Mouse (Mus musculus) embryonic facial prominence, embryonic 12.5 days (tissue): Measurements from ENCODE around the gene Nudt19. TPM values are rescaled to one million over a fixed set of nuclear protein-coding genes. Genes with fewer than 3 reads are reported as not detected.
A peak's percentile ranks its signal among the peaks of the same experiment; 100 is the strongest.

Experiments used
- ATAC-seq: fragments of 200-750 bp; cut with Nextera tagmentation; 2 replicates; pipeline ENCODE4 v1.8.0; 2017; ENCODE audit not compliant: insufficient number of reproducible peaks, insufficient read depth, low FRiP score, low TSS enrichment
- H3K27ac ChIP-seq: fragments of 300-500 bp; sonication (generic); 2 replicates; pipeline ENCODE4 v1.5.1; 2016; ENCODE audit warnings: mild to moderate bottlenecking
- H3K27me3 ChIP-seq: fragments of 300-500 bp; sonication (generic); 2 replicates; pipeline ENCODE4 v1.6.1; 2016; ENCODE audit warnings: mild to moderate bottlenecking, moderate library complexity
- H3K36me3 ChIP-seq: fragments of 300-500 bp; sonication (generic); 2 replicates; pipeline ENCODE4 v1.6.1; 2016; ENCODE audit warnings: mild to moderate bottlenecking
- H3K4me1 ChIP-seq: fragments of 300-500 bp; sonication (generic); 2 replicates; pipeline ENCODE4 v1.6.1; 2016
- H3K4me2 ChIP-seq: fragments of 300-500 bp; sonication (generic); replicated peaks from 2 replicates; pipeline ENCODE4 v1.6.1; 2016; ENCODE audit warnings: mild to moderate bottlenecking, moderate library complexity
- H3K4me3 ChIP-seq: fragments of 300-500 bp; sonication (generic); 2 replicates; pipeline ENCODE4 v1.5.1; 2016; ENCODE audit warnings: mild to moderate bottlenecking
- H3K9ac ChIP-seq: fragments of 300-500 bp; sonication (generic); 2 replicates; pipeline ENCODE4 v1.6.1; 2016; ENCODE audit warnings: mild to moderate bottlenecking, moderate library complexity
- H3K9me3 ChIP-seq: fragments of 300-500 bp; sonication (generic); 2 replicates; pipeline ENCODE4 v1.6.1; 2016; ENCODE audit warnings: mild to moderate bottlenecking, moderate library complexity
- WGBS: fragments of 180-500 bp; shearing (Covaris S2); methylation state at CpG from one replicate; pipeline ENCODE4 v1.1.7; 2016; 5-methylcytosine and 5-hydroxymethylcytosine counted together
- polyA plus RNA-seq: library from polyadenylated mRNA; unstranded; fragments of >200 nt; fragmentation: Nextera tagmentation; extraction: Ambion mirVana; gene quantifications from 2 replicates; pipeline ENCODE4 v1.2.1, GENCODE M21; 2016

Nudt19 gene
- polyA plus RNA-seq, 1 experiment from 2014 or later, result 45.6 TPM

- Histone ChIP-seq H3K9me3 (no peaks in the 10 kb centered on the region), H3K27me3 (no peaks in the 10 kb centered on the region), H3K9ac (no peak overlapping the region), H3K36me3 (no peaks in the 10 kb centered on the region), H3K4me2 (no peak overlapping the region), H3K4me3 (no peak overlapping the region), H3K27ac (no peak overlapping the region), H3K4me1 (no peaks in the 10 kb centered on the region)
- no peak for ATAC-seq
- 93% methylated on average over 2 of the region's 2 CpGs for WGBS
Measured at GRCm38 (mm10) chr7:35564067-35564865, 8.2 kb upstream of the Nudt19 start.

DNA sequence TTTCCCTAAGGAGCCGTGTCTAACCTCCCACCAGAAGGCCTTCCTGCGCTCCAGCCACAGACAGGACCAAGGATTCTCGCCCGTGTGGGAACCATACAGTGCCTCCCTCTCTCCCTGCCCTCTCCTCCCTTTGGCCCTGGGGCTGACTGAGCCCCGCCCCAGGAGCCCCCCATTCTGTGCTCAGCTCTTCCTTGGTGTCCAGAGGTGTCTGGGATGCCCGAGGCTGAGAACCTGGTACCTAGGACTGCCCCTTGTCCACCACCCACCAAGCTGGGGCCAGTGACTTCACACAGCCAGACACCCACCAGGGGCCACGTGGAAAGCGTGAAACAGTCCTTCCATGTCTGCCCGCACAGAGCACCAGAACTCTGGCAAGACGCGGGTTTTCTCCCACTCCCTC lies 7.0 kb upstream of the Nudt19 start:
- no peaks in the 10 kb centered on the region for H3K36me3 ChIP-seq
- no peak overlapping the region for H3K9ac ChIP-seq
- H3K27ac ChIP-seq, result no peak overlapping the region
- H3K27me3 ChIP-seq, result no peaks in the 10 kb centered on the region
- no peak for ATAC-seq
- H3K4me3 ChIP-seq, result no peak overlapping the region
- no peaks in the 10 kb centered on the region for H3K4me1 ChIP-seq
- no peak overlapping the region for H3K4me2 ChIP-seq
- no peaks in the 10 kb centered on the region for H3K9me3 ChIP-seq
- 66% methylated on average over 11 of the region's 11 CpGs for WGBS

GRCm38 (mm10) chr7:35559838-35560237 lies 3.7 kb upstream of the Nudt19 start:
- no peak for ATAC-seq
- H3K36me3 ChIP-seq, result no peaks in the 10 kb centered on the region
- H3K9ac ChIP-seq, result no peak overlapping the region
- H3K4me3 ChIP-seq, result no peak overlapping the region
- no peaks in the 10 kb centered on the region for H3K4me1 ChIP-seq
- 93% methylated on average over 3 of the region's 3 CpGs for WGBS
- no peak overlapping the region for H3K27ac ChIP-seq
- no peak overlapping the region for H3K4me2 ChIP-seq
- H3K9me3 ChIP-seq, result no peaks in the 10 kb centered on the region
- H3K27me3 ChIP-seq, result no peaks in the 10 kb centered on the region

DNA sequence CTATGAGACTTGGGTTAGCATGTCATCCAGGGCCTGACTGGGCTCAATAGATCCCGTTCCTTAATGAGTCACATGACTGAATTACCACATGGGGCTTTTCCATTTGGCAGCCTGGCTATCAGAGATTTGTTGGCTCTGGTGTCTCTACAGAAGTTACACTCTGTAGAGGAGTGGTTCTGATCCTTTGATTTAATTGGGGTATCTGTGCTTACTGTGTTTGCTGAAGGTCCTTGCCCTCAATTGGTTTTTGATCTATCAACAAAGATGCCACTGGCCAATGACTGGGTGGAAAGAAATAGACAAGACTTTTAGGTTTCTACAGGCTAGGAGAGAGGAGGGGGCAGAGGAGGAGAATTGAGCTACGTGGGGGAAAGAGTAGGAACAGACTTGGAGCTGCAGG lies 2.6 kb upstream of the Nudt19 start:
- Histone ChIP-seq H3K4me3 (no peak overlapping the region), H3K4me1 (peaks cover 5% of the 10 kb centered on the region; the same call in 1 of the 2 replicates), H3K36me3 (no peaks in the 10 kb centered on the region), H3K4me2 (no peak overlapping the region), H3K27me3 (no peaks in the 10 kb centered on the region), H3K27ac (no peak overlapping the region), H3K9ac (no peak overlapping the region), H3K9me3 (no peaks in the 10 kb centered on the region)
- ATAC-seq, result no peak
- 53% methylated on average over 2 of the region's 2 CpGs for WGBS

DNA sequence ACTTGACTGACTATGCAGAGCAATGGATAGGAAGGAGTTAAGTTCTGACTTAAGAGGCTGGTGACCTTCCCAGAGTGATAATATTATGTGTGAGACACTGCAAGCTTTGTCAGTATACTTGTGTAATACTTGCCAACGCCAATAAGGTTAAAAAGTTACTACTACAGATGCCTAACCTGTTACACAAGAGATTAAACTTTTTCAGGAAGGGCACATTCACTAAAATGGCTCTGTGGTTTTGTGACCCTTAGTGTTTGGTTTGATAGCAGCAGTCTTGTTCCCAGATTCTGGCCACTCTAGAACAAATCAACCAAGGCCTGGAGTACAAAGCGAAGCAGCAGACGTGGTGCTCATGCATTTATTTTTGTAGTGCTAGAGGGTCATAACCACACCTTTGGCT lies 1.5 kb upstream of the Nudt19 start:
- ATAC-seq, result no peak
- WGBS, result 87% methylated on average over 3 of the region's 3 CpGs

DNA sequence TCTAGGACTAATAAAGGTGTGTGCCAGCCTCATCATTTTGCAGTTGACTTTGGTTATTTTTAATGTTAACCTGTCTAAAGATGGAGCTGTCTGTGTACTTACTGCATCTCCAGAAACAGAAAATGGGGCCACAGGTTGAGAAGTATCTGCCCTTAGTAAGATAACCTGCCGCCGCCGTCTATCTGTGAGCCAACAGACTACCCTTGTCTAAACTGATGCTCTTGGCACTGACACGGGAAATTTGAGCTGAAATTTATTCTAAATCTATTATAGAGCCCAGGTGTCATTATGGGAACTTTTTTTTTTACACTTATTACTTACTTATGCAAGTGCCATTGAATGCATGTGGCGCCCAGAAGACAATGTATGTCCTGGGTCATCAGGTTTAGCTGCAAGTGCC lies 801 bp upstream of the Nudt19 start:
- H3K27ac ChIP-seq, result no peak overlapping the region
- no peak overlapping the region for H3K9ac ChIP-seq
- no peak for ATAC-seq
- no peaks in the 10 kb centered on the region for H3K36me3 ChIP-seq
- H3K27me3 ChIP-seq, result no peaks in the 10 kb centered on the region
- H3K4me1 ChIP-seq, result peaks cover 5% of the 10 kb centered on the region; the same call in 1 of the 2 replicates
- H3K4me3 ChIP-seq, result no peak overlapping the region
- H3K9me3 ChIP-seq, result no peaks in the 10 kb centered on the region
- H3K4me2 ChIP-seq, result no peak overlapping the region
- 84% methylated on average over 5 of the region's 5 CpGs for WGBS

More for the DNA sequence above, 1.5 kb upstream of the Nudt19 start:
- H3K4me2 ChIP-seq, result no peak overlapping the region
- H3K9ac ChIP-seq, result no peak overlapping the region
- no peaks in the 10 kb centered on the region for H3K27me3 ChIP-seq
- H3K4me3 ChIP-seq, result no peak overlapping the region
- peaks cover 5% of the 10 kb centered on the region; the same call in 1 of the 2 replicates for H3K4me1 ChIP-seq
- H3K9me3 ChIP-seq, result no peaks in the 10 kb centered on the region
- H3K27ac ChIP-seq, result no peak overlapping the region
- H3K36me3 ChIP-seq, result no peaks in the 10 kb centered on the region

DNA sequence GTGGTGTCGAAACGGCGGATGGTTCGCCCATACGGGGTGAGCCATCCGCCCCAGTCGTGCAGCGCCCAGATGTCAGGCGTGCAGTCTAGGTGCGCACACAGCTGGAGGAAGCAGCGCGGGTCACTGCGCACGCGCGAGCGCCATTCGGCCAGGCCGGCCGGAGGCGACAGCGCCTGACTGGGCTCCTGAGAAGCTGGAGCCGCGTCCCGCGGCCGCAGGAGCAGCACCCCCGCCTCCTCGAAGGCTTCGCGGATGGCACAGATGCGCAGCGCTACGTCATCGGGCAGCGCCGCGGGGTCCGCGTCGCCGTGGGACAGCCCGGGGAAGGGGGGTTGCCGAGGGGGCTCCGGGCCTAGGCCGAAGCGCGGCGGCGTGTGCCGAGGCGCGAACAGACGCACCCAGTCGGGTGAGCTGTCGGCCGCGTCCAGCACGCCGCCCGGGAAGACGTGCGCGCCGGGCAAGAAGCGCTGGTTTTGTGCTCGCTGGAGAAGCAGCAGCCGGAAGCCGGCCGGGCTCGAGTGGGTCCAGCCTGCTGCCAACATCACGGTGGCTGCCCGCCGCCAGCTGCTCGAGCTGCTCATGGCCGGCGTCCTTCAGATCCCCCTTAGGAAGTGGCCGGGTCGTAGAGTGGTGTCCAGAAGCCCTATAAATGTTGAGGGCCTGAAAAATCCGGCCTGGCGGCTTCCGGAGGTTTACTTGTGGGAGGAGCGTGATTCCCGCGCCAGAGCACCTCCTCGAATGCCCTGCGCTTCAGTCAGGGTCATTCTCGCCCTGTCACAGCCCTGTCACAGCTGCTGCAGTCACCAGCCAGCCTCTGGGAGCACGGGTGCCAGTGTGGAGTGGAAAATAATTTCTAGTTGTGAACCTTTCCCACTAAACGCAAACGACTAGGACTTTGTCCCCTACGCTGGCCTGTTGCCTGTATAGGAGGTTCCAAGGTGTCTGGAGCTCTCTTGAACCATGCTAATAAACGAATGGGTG lies 590 bp downstream of the Nudt19 start:
- Histone ChIP-seq H3K27ac (peak overlapping the region; percentile 96), H3K4me3 (peak overlapping the region; percentile 57), H3K9ac (peak overlapping the region; percentile 87), H3K4me2 (peak overlapping the region; percentile 82), H3K4me1 (peaks cover 5% of the 10 kb centered on the region; the same call in 1 of the 2 replicates), H3K9me3 (no peaks in the 10 kb centered on the region), H3K27me3 (no peaks in the 10 kb centered on the region), H3K36me3 (peaks cover 3% of the 10 kb centered on the region; the same call in 1 of the 2 replicates)
- WGBS, result under 1% methylated on average over 93 of the region's 93 CpGs
- ATAC-seq, result peak; percentile 91

GRCm38 (mm10) chr7:35554605-35555175 lies 1.4 kb downstream of the Nudt19 start:
- H3K4me2 ChIP-seq, result peak overlapping the region; percentile 82
- H3K4me1 ChIP-seq, result peaks cover 5% of the 10 kb centered on the region; the same call in 1 of the 2 replicates
- H3K9me3 ChIP-seq, result no peaks in the 10 kb centered on the region
- H3K4me3 ChIP-seq, result peak overlapping the region; percentile 57
- H3K27ac ChIP-seq, result peak overlapping the region; percentile 96
- WGBS, result 6% methylated on average over 28 of the region's 28 CpGs
- peak overlapping the region; percentile 87 for H3K9ac ChIP-seq
- peak; percentile 58; the same call in 1 of the 2 replicates for ATAC-seq
- H3K27me3 ChIP-seq, result no peaks in the 10 kb centered on the region
- peaks cover 9% of the 10 kb centered on the region for H3K36me3 ChIP-seq

- WGBS, result 58% methylated on average over 10 of the region's 10 CpGs
- Histone ChIP-seq H3K4me2 (peak overlapping the region; percentile 82), H3K4me1 (peaks cover 5% of the 10 kb centered on the region; the same call in 1 of the 2 replicates), H3K27ac (no peak overlapping the region), H3K9me3 (no peaks in the 10 kb centered on the region), H3K9ac (peak overlapping the region; percentile 87; the same call in 1 of the 2 replicates), H3K36me3 (peaks cover 14% of the 10 kb centered on the region), H3K4me3 (peak overlapping the region; percentile 57), H3K27me3 (no peaks in the 10 kb centered on the region)
- no peak for ATAC-seq
Measured at GRCm38 (mm10) chr7:35553751-35554604, 2.1 kb downstream of the Nudt19 start.

GRCm38 (mm10) chr7:35545881-35546280 lies 10.2 kb downstream of the Nudt19 start:
- no peak for ATAC-seq
- Histone ChIP-seq H3K4me1 (no peaks in the 10 kb centered on the region), H3K36me3 (peaks cover 17% of the 10 kb centered on the region), H3K27ac (no peak overlapping the region), H3K4me3 (no peak overlapping the region), H3K27me3 (no peaks in the 10 kb centered on the region), H3K4me2 (no peak overlapping the region), H3K9ac (no peak overlapping the region), H3K9me3 (no peaks in the 10 kb centered on the region)
- WGBS, result 26% methylated on average over 4 of the region's 4 CpGs

- Histone ChIP-seq H3K27ac (no peak within 1 kb of the TSS), H3K4me3 (no peak within 1 kb of the TSS), H3K4me1 (no peaks in the 10 kb centered on the region), H3K9ac (no peak within 1 kb of the TSS), H3K36me3 (no peaks in the 10 kb centered on the region), H3K4me2 (no peak within 1 kb of the TSS), H3K9me3 (no peaks in the 10 kb centered on the region), H3K27me3 (no peaks in the 10 kb centered on the region)
- WGBS, result 88% methylated on average over 17 of the region's 17 CpGs
- ATAC-seq, result no peak
Measured at GRCm38 (mm10) chr7:35537562-35537961, 18.5 kb downstream of the Nudt19 start, which contains the start of gene Tdrd12. Gene Tdrd12, minus strand, starts transcription at chr7:35537745.
